Mouse (Mus musculus): ENCODE results near the gene Wdr11. TPM values are rescaled to one million over a fixed set of nuclear protein-coding genes. Genes with fewer than 3 reads are reported as not detected.

Wdr11 gene
- total RNA-seq, 2 experiments from 2014 or later, result 12.9 to 15.1 TPM

GRCm38 (mm10) chr7:129652901-129653460 lies 61.3 kb downstream of the Wdr11 start:
- DNase-seq, result no peak

DNA sequence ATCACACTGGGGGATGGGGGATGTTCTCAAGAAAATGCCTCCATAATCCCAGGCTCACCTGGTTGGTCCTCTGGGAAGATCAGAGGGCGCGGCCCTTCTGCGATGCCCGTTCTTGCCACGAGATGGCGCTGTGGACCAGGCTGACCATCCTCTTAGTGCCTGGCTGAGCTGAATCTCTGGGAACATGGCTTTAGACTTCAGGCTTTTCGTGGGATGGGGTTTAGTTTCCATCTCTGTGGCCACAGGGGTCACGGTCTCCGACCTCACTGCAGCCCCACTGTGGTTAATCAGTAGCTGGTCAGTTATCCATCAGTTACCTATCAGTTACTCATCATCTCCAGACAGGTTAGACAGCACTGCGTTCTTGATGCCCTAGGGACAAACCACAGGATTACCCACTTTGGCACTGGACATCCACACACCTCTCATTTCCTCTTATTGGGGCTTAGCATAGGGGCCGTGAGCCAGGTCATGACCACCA lies 62.2 kb downstream of the Wdr11 start:
- peak; percentile 19 for DNase-seq

- DNase-seq, result no peak
Measured at GRCm38 (mm10) chr7:129654923-129655322, 63.3 kb downstream of the Wdr11 start.

DNA sequence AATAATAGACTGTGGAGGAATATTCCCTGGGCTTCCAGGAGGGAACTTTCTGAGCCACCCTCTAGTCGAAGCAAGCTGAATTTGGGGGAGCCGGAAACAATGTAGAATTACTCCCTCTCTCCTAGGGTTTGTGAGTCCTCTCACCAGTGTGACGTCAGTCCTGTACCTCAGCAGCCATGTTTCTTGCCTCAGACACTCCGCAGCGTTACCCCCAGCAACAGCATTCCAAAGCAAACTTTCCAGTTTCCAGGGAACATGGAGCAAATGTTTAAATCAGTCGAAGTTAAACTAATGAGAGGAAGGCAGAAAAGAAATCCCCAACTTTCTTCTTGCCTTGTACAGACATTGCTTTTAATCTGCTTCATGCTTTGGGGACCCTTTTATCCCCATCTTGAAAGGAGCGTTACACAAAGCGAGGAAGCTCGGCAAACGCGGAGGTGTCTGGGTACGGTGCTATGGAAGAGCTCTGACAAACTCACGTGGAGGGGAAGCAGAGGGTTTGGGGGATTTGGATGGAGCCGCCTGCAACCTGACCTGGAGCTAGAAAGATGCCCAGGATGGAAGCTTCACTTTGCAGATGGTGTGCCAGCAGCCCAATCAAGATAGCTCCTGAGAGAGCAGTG lies 64.1 kb downstream of the Wdr11 start:
- DNase-seq, result no peak

GRCm38 (mm10) chr7:129657867-129658266 lies 66.2 kb downstream of the Wdr11 start:
- DNase-seq, result no peak

GRCm38 (mm10) chr7:129659755-129660154 lies 68.1 kb downstream of the Wdr11 start:
- no peak for DNase-seq

- DNase-seq, result no peak
Measured at GRCm38 (mm10) chr7:129660546-129660945, 68.9 kb downstream of the Wdr11 start.

DNA sequence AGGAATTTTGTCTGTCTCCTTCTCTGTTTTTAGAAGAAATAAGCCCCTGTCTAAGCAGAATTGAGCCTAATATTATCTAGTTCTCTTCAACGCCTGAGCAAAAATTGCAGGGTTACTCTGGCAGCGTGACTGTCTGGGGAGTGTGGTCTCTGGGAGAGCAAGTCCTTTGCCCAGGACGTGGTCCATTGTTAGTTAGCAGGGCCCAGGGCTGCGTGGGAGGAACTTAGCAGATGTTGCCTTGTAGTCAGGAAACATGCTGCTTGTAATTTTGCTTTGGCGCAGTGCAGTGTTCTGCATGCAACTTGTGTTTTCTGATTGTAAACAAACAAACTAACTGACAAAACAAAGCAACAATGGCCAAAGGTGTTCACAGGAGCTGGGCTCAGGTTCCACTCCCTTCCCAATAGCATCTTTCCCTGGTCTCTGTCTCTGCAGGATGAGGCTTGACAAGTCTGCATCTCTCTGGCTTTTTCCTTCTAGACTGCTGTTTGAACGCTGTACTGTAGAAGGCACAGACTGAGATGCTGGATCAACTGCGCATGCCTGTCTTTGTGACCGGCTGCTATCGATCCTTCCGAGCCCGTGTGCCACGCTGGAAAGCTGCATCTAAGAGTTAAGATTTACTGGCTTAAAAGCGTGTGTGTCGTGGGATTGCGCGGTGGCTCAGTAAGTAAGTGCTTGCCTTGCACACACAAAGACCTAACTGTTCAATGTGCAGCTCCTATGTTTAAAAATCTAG lies 70.6 kb downstream of the Wdr11 start:
- DNase-seq, result peak; percentile 20

- no peak for DNase-seq
Measured at GRCm38 (mm10) chr7:129663781-129664505, 72.3 kb downstream of the Wdr11 start.

DNA sequence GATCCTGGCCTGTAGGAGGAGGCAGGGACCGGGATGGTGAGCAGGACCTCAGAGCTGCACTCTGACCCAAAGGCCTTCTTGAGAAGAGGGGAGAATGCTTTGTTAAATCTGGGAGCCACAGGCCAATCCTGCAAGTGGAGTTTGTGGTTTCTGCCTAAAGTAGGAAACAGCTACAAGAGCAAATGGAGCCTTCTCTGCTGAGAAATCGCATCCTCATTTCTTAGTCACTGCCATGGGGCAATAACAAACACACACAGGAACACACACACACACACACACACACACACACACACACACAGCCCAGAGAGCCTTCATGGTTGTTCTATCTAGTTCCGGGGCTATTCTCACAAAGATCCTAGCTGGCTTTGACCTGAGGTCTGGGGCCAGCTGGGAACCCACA lies 73.7 kb downstream of the Wdr11 start:
- no peak for DNase-seq

GRCm38 (mm10) chr7:129665921-129666320 lies 74.3 kb downstream of the Wdr11 start:
- DNase-seq, result no peak

DNA sequence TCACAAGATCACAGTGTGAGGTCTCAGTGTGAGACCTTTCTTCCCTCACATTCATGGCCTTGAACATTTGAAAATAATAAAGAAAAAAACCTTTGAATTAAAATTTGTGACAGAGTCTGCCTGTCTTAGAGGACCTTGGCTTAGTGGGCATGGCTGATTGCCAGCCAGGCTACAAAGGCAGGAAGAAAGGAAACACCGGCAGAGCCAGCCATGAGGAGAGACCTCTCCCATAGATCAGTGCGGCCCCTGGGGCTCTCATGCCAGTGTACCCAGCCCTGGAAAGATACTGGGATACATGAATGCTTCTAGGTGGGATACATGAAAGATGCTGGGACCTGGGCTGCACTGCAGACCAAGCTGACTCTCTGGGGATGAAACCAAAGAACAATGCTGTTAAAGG lies 74.9 kb downstream of the Wdr11 start:
- DNase-seq, result no peak

GRCm38 (mm10) chr7:129670280-129670679 lies 78.6 kb downstream of the Wdr11 start:
- DNase-seq, result no peak

DNA sequence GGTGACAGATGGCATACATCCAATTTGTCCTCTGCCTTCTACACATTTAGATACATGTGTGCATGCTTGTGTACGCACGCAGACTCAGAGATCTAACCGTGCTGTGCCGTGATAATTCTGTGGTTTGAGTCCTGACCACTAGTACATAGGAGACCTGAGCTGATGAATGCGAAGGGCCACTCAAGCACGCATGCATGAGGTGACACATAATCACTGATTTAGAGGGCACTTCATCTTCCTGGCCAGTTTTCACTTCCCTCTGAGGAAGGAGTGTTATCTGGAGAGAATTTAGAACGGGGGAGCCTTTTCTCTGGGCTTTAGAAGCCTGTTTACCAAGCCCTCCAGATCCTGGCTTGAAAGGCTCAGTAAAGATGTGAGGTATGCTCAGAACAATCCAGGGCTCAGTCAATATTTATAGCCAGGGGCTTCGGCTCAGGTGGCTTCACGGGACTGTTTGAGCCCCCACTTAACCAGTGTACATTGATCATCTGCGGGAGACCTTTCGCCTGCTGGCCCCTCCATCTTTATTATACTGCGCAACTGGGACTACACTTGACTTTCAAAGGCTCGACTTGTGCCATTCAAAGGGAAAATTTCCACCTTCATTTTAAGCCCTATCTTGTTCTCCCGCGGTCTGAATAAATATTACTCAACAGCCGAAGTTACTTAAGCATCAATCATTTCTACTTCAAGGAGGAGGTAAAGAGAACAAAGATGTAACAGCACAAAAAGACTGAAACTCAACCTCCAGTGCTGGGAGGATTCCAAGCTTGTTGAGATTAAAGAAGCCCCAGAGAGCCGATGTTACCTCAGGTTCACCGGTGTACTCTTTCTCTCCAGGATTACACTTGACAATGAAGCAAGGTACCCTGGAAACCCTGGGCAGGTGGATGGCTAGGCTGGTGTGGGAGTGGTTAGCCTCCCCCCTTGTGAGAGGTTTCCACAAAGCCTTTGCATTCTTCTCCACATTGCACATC lies 80.3 kb downstream of the Wdr11 start:
- DNase-seq, result no peak

GRCm38 (mm10) chr7:129673776-129674175 lies 82.1 kb downstream of the Wdr11 start:
- no peak for DNase-seq

- DNase-seq, result no peak
Measured at GRCm38 (mm10) chr7:129674558-129674957, 82.9 kb downstream of the Wdr11 start.

- DNase-seq, result no peak
Measured at GRCm38 (mm10) chr7:129675852-129676251, 84.2 kb downstream of the Wdr11 start.

DNA sequence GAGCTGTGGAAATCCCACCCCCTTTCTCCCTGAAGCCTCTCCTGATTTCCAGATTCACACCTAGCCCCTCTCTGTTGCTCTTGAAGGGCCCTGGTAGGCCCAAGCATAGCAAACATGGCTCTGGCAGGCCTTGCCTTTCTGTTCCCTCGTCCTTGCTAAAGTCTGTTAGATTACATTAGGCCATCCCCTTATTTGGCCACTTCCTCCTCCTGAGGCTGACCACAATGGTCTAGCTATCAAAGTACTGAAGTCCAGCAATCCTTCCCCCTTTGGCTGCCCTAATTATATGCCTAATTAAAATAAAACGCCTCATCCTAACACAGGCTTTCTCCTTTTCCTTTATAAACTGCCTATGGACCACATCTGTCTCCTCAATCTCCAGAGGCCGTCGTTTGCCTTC lies 85.5 kb downstream of the Wdr11 start:
- DNase-seq, result no peak

DNA sequence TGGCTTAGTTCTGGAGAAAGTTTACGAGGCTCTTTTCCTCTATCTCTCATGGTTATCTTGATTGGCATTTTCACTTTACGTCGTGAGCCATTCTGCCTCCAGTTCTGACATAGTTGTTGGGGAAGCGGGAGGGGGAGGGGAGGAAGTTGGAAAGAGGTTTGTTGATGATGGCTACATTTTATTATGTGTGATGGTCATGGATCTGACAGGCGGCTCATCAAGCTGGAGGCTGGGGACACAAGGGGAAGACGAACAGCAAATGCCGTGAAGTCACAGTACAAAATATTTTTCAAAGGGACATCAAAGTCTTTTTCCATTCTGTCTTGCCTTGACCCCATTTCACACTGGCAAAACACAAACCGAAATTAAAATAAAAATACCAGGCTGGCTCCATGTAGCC lies 86.8 kb downstream of the Wdr11 start:
- no peak for DNase-seq

DNA sequence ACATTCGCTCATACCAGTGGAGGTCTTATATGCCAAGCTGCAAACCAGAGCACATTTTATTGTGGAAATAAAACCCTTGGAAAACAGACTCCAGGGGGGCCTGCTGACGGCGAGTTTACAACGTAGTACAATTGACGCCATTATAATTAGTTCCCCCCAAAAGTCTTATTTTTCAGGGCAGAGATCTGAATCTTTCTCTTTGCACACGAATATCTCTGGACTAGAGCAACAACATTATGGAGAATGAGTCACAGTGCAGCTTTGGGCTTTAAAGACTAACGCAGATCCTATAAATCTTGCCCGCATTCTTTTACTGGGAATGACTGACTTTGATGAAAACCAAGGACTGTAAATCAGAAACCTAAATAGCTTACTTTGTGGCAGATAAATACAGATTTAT lies 87.3 kb downstream of the Wdr11 start:
- no peak for DNase-seq

GRCm38 (mm10) chr7:129680534-129681210 lies 89.0 kb downstream of the Wdr11 start:
- no peak for DNase-seq

All from gastrocnemius, postnatal 25 days (tissue).